Mouse (Mus musculus) adrenal gland, adult 8-10 months (tissue): Measurements from ENCODE around the gene Fry. TPM values are rescaled to one million over a fixed set of nuclear protein-coding genes. Genes with fewer than 3 reads are reported as not detected.

Experiments used
- DNase-seq: peaks from one replicate; pipeline ENCODE4 v3.0.0; 2022
- total RNA-seq, 4 experiments: library from RNA; stranded (reverse); gene quantifications; 2 replicates each; pipeline ENCODE4 v1.2.4; 2022

Fry gene
- 10 to 100 TPM; 27.2 to 38.9 (median 27.8) TPM for total RNA-seq

DNA sequence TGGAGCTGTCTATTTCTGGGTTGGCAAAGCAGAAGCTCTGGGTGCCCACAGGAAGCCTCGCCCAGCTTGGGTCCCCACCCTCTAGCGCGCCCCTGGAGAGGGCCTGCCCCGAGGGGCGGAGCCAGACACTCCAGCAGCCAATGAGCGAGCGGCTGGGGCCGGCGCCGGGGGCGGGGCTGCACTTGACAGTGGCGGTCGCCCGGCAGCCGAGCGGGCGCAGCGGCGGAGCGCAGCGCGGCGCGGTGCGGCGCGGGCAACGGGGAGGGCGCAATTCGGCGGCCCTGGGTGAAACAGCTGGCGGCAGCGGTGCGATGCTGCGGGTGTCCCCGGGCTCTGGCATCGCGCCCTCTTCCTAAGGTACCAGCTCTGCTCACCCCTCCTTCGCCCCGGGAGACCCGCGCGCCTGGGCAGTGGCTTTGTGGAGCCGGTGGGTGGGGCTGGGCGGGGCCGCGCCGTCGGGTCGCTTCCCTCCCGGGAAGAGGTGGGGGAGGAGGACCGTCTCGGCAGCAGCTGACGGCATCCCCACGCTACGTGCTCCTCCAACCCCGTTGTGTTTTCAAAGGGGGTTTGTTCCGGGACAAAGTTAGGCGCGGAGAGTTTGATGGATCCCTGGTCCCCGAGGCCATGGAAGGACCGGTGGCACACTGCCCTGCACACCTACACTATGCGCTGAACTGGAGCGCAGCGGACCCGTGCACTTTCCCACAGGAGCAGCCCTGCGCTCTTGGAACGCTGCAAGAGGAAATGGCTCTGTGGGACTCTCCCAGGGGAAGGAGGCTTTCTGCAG is at the start of gene Fry:
Fry (plus strand) TSS at position 191 of the 787 bp plus-strand sequence.
- DNase-seq = peak; percentile 87

DNA sequence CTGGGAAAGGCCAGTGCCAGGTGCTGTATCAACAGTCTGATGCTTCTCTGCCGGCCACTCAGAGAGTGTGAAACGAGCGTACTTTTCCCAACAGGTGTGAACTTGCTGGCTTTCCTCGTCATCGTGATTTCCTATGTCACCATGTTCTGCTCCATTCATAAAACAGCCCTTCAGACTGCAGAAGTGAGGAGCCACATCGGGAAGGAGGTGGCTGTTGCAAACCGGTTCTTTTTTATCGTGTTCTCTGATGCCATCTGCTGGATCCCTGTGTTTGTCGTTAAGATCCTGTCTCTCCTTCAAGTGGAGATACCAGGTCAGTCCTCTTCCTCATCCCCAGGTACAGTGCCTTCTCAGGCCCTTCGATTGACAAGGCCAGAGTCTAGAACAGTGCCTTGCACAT is 48.4 kb upstream of the Fry start:
- DNase-seq = no peak

DNA sequence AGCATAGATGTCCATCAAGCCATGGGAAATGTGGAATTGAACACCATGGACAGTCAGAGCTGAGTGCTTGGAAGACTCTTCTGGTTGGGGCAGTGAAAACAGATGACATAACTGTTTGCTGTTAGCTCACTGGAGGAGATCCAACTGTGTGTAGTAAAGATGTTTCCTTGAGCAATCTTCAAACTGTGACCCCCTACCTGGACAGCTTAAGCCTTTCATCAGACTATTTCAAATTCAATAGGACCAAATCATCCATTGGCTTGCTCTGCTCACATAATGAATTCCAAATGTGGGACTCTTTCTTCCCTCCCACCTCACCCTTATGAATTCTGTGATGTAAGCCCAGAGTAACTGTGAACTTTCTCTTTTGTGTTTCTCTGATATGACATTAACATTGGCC is 46.7 kb upstream of the Fry start:
- no peak for DNase-seq

DNA sequence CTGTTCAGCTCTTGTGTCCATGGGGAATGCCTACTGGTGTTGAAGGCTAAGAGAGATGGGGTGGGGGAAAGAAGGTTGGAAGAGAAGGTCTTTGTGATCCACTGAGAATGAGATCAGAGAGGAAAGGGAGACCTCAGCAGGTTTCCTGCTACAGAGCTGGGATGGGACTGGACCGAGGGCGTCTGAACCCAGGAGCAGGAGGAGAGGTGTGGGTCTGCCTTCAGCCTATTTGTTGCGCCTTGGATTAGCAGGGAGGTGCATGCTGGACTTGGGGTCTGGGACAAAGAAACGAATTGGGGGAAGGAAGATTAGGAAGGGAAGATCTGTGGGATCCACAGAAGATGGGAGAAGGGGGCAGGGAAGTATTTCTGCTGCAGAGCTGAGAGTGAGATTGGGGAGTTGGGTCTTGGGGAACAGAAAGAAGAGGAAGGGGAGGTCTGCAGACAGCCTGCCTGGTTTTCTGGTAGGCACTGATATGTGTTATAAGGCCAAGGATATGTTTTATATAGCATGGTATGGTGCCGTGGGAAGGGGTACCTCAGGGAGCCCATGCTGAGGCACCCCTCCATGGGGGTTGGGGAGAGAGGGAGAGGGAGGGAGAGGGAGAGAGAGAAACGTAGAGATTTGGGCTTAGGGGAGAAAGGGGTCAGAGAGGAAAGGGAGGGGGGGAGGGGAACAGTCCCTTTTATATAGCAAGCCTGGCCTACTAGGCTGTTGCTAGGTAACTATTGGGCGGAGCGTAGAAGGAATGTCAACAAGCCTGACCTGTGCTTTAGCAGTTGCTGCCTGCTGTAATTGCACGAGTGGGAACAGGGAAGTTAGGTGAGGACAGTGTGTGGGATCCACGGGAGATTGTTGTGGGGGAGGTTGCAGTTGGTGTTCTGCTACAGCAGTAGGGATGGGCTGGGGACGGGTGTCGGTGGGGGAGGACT is 38.3 kb upstream of the Fry start:
- no peak for DNase-seq

DNA sequence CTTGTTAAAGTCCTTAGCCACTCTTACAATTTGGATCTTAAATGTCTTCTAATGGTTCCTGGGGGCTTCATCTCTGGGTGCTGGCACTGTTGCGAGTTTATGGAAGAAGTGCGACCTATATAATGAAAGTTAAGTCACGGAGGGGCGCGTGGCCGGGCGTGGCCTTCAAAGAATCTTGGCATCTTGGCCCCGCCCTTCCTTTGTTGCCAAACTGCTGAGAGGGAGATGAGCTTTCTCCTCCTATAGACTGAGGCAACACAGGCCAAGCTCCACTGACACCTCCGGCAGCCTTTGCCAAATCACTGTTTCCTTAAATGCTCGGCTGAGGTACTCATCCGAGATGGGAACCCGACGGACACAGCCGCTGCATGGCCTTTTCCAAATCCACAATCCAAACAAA is 35.7 kb upstream of the Fry start:
- DNase-seq = no peak

DNA sequence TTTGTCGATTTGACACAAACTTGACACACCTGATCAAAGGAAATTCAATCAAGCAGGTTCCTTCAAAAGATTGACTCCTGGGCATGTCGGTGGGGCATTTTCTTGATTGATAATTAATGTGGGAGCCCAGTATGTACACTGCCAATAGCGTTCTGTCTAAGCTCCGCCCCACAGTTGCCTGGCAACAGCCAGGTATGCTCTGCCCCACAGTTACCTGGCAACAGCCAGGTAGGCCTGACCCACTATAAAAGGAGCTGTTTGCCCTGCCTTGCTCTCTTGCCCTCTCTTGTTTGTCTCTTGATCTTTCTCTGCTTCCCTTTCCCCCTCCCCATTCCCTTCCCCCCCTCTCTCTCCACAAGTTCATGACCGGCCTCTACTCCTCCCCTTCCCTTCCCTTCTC is 35.3 kb upstream of the Fry start:
- DNase-seq = no peak

DNA sequence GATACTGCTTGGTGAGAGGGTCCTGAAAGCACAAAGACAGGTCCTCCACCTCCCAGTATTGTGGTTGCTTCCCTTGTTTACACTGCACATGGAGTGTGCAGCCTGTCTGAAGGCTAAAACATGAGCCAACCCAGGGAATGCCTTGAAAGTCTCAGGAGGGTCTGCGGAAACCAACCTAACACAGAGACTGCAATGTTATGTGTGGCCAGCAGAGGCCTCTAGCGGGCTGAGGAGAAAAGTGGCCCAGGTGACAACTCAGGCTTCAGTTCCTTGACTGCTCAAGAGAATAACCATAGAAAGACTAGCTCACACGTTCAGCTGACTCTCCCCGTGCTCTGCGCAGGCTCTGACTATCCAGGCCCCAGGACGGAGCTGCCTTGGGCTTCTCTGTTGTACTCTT is 20.8 kb upstream of the Fry start:
- no peak for DNase-seq

DNA sequence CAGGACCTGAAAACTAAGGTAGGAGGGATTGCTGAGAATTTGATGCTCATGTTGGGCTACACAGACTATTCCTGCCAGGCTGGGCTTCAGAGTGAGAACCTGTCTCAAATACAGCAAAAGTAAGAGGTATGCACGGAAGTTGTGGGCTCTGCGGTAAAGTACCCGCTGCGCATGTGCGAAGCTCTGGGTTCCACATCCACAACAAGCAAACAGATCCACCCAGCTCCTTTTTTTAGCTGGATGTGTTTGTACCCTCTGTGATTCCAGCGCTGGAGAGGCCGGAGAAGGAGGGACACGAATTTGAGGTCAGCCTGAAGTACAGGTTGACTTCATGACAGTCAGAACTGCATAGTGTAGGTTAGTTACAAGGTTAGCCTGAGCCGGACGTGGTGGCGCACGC is 19.7 kb upstream of the Fry start:
- no peak for DNase-seq

DNA sequence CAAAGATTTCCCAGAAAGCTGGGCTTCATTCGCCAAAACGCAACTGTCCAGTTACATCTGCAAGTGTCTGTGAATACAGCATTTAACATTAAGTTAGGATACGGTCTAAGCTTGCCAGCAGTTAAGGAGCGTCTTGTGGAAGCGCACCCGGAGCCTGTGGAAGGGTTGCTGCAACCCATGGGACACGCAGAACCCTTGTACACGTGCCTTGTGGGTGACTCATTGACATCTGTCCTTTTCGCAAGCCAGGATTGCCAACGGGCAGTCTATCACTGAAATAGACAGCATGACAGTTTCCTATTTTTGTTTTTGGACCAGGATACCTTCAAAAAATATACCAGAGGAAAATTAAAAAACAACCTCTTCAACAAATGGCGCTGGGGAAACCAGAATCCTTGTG is 16.7 kb upstream of the Fry start:
- no peak for DNase-seq

DNA sequence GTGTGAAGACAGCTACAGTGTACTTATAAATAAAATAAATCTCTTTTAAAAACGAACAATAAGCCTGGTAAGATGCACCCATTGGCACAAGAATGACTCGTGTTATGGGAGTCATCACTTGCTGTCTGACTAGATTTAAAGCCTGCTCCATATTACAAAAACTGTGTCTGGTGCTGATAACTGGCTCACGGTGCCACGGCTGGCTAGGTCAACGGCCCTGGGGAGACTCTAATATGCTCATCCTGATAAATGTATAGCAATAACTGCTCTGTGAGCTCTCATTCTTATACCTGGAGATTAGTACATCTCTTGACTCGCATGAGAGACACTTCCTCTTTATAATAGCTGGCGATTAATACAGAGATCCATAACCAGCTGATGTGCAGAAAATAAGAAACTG is 12.1 kb upstream of the Fry start:
- DNase-seq = no peak

DNA sequence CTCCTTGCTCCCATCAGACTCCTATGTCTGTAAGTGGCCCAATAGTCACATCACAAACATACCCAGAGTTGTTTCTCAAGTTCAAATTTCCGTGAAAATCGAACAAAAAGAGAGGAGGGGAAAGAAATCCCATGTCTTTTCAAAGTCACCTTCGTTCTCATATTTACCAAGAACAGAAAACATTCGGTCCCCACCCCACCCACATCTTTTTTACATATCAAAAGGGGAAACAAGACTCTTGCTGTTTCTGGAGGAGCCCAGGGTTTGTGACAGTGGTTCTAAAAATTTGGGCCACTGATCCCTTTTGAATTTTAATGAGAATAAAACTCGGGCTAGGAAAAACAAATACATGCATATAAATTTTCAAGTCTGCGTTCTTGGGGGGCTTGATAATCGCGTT is 7.2 kb upstream of the Fry start:
- no peak for DNase-seq

DNA sequence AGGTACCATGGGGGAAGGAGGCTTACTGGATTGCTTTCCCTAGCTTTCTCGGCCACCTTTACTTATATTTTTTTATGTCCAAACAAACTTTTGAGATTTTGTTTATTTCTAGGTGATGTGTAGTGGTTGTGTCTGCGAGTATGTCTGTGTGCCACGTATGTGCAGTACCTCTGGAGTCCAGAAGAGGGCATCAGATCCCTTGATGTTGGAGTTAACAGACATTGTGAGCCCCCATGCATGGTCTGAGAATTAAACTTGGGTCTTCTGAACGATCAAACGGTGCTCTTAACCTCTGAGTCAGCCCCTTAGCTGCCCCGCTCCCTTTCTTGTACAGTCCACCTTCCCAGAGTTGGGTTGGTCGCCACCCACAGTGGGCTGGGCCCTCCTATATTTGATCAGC is 4.4 kb upstream of the Fry start:
- no peak for DNase-seq

DNA sequence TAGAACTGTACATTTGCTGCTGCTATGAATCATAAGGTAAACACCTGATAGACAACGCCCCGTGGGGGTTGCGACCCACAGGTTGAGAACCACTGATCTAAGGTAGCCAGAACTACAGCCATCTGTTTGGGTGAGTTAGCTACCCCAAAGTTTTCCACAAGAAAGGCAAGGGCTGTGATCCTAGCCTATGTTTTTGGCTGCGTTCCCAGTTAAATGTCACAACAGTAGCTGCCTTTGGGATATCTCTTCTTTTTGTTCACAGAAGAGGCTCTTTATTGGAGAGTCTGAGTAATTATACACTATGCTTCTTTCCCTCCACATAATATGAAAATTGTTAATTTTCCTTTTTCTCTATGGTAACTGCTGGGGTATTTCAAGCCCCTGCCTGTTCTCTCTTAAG is 3.7 kb upstream of the Fry start:
- DNase-seq = no peak

DNA sequence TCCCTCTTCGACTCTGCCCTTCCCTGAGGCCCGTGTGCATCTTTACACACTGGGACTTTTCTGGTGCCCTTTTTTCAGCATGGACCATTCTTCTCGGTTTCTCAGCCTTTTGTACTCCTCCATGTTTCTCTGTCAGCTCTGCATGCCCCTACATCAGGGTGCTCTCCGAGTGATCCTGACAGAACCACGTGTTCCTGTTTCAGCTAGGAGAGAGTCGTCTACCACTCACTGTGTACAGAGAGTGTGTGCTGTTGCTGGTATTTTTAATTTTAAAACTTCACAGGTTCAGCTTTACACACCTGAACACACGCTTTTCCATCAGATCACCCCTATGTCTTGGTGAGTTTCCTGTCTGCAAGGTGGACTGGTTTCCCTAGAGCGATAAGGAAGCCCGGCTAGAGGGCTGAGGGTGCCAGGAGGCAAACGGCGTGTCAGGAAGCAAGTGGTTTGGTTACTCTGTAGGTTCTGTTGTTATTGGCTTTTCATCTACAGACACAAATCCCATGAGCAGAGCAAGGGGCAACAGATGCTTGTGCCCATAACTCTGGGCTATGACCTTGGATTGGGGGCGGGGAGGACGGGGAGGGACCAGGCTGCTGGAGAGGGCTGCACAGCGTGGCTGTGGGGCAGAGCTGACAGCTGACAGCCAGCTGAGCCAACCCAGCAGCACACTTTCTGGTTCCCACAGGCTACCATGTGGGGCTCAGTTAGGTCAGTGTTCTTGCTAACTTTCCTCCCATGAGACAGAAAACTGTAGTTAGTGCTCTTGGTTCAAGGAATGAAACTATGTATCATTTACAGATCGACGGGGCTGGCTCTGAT is 3.0 kb upstream of the Fry start:
- DNase-seq = no peak

DNA sequence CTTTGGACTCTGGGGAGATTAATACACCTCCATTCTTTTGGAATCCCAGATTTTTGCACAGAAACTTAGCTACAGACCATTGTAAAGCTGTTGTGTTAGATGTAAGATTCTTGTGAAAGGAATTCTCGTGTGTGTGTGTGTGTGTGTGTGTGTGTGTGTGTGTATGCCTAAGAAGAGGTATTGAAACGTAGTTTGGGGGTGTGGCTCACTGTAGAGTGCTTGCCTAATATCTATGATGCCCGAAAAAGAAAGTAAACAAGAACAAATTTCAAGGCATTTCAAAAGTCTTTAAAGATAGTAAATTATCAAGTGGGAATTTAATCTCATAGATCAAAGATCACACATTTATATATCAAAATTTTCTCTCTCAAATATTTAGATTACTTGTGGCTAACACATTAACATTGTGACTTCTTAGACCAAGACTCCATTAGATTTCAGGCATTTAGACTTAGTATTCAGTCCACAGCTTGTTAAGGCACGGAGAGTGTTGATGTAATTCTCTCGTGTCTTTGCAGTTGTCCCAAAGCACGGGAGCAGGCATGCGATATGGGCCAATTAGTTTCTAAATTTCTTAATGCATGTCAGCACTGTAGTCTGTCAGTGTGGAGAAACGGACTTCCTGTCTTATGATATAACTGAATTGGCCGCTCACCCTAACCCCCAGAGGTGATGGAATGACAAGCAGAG is 2.1 kb upstream of the Fry start:
- no peak for DNase-seq

DNA sequence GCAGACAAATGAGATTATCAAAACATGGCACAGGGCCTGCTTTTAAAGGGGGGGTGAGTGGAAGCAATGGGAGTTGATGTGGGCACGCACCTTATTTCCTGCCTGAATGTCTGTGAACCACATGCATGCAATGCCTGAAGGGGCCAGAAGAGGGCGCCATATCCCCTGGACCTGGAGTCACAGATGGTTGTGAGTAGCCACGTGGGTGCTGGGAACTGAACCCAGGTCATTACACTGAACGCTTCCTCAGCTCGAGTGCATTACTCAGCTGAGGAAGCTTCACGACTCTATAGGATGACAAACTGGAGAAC is 1.6 kb upstream of the Fry start:
- no peak for DNase-seq

DNA sequence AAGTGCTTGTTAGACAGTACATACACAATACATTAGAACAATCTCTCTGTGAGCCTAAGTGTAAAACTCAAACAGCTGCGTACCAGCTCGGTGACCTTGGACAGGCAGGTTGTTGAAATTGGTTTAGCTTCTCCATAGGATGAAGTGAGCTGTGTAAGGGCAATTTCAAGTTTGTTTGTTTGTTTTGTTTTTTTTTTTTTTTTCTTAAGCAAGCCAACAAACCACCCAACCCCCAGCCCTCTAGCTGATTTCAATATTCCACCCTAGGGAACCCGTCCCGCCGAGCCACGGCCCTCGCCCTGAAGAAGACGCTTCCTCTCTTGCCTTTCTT is 356 bp upstream of the Fry start:
- no peak for DNase-seq

DNA sequence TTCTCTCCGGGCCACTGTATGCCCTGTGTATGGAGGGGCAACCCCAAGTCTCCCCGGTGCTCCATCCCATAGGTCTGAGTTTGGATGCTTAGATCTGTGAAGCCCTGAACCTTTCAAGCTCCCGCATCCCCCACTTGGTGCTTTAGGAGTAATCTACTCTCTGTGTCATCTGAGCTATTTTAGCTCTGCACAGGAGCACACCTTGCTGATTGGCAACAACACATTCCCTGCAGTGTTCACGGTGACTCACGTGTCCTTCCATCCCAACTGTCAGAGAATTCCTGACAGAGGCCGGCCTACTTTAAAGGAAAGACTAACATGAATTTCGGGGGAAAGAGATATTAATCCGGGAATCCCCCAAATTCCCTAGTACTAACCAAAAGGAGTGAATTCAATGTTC is 2.2 kb downstream of the Fry start:
- DNase-seq = no peak

DNA sequence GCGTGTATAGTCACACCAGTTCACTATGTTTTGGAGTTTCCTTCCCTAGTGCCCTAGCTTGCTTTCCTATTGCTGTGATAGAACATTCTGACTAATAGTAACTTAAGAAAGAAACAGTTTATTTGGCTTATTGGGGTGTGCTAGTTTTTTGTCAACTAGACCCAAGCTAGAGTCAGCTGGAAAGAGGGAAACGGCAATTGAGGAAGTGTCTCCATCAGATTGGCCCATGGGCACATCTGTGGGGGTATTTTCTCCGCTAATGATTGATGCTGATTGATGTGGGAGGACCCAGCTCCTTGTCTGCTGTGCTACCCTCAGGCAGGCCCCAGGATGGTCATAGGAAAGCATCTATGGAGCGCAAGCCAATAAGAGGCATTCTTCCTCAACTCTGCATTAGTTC is 3.6 kb downstream of the Fry start:
- DNase-seq = no peak

DNA sequence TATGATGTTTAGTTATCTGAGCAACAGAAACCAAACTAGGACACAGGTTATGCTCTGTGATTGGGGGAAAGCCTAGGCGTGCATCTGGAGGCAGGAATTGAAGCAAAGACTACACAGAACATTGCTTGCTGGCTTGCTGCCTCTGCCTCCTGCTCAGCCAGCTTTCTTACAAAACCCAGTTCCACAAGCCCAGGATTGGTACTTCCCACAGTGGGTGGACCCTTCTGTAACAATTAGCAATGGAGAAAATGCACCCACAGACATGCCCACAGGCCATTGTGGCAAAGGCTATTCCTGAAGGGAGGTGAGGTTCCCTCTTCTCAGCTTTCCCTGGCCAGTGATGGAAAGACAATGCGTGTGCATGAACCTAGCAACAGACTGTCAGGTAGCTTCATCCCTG is 4.1 kb downstream of the Fry start:
- DNase-seq = peak; percentile 18

DNA sequence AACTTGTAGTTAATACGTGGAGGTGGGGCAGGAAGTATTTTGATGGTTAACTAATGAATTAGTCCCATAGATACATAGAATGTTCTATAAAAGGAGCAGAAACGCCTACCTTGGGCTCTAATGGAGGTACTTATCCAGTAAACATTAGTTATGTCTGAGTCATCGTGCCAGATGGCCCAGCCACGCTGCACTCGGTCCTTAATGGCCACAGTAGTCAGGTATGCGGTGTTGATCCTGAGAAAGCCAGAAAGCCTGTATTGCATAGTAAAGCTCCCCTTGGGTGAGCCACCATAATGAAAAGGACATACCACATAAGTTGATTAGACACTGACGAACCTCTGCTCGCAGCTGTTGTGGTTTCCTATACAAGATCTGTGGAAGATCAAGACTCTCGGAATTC is 7.5 kb downstream of the Fry start:
- no peak for DNase-seq

DNA sequence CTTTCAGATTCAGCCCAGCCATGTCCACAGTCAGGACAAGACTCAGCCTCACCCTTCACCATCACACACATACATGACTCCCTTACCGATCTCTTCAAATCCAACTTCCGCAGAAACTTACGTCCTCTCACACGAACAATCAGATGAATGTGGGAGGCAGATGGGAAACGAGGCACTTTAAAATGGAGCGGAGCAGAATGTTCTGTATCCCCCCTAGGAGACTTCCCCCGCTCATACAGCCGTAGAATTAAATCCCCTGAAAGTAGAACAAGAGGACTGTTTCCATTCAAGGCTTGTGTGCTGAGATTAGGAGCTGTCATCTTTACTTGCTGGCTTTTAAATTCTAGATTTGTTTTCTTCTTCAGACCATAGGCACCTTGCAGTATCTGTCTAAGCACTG is 10.0 kb downstream of the Fry start:
- no peak for DNase-seq

DNA sequence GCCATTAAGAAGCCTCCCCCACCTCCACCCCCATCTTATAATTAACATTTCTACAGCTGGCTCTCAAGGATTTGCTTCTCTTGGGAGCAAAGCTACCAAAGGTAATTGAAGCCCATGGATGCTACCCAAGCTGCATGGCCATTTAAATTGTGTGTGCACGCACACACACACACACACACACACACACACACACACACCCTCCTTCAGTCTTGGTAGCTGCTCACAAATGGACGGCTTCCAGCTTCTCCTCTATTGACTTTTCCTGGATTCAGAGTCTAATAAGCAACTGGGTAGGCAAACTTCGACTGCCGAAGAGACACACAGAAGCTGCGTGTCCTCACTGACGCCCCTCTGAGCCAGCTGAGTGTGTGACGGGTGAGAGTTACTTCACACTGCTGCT is 11.7 kb downstream of the Fry start:
- no peak for DNase-seq
